Mouse (Mus musculus) forebrain, postnatal 0 days (tissue): ENCODE measurements around the gene Trp53. TPM values are rescaled to one million over a fixed set of nuclear protein-coding genes. Genes with fewer than 3 reads are reported as not detected.

ENCODE experiments used
- ATAC-seq: fragments of 200-750 bp; cut with Nextera tagmentation; 2 replicates; pipeline ENCODE4 v1.8.0; 2017; ENCODE audit warnings: mild to moderate bottlenecking, moderate library complexity
- DNase-seq: peaks from one replicate; pipeline ENCODE4 v3.0.0-alpha.2; 2015
- H3K27ac ChIP-seq: fragments of 300-500 bp; sonication (generic); 2 replicates; pipeline ENCODE4 v1.5.1; 2014; ENCODE audit warnings: low read depth, mild to moderate bottlenecking, antibody characterized with exemption, low read length, moderate library complexity, mixed read lengths
- H3K27me3 ChIP-seq: fragments of 300-500 bp; sonication (generic); 2 replicates; pipeline ENCODE4 v1.6.1; 2014; ENCODE audit warnings: mild to moderate bottlenecking, low read length, mixed read lengths; ENCODE audit not compliant: insufficient read depth
- H3K36me3 ChIP-seq: fragments of 300-500 bp; sonication (generic); 2 replicates; pipeline ENCODE4 v1.6.1; 2014; ENCODE audit warnings: mild to moderate bottlenecking, moderate library complexity; ENCODE audit not compliant: insufficient read depth
- H3K4me1 ChIP-seq: fragments of 300-500 bp; sonication (generic); 2 replicates; pipeline ENCODE4 v1.6.1; 2014; ENCODE audit warnings: antibody characterized with exemption; ENCODE audit not compliant: insufficient read depth
- H3K4me2 ChIP-seq: fragments of 300-500 bp; sonication (generic); 2 replicates; pipeline ENCODE4 v1.6.1; 2014; ENCODE audit warnings: low read depth, mild to moderate bottlenecking, moderate library complexity
- H3K4me3 ChIP-seq: fragments of 300-500 bp; sonication (generic); 2 replicates; pipeline ENCODE4 v1.5.1; 2014; ENCODE audit warnings: low read depth, low read length, mixed read lengths
- H3K9ac ChIP-seq: fragments of 300-500 bp; sonication (generic); 2 replicates; pipeline ENCODE4 v1.6.1; 2014; ENCODE audit warnings: mild to moderate bottlenecking
- H3K9me3 ChIP-seq: fragments of 300-500 bp; sonication (generic); 2 replicates; pipeline ENCODE4 v1.6.1; 2016; ENCODE audit warnings: low read length
- CTCF ChIP-seq: sonication (generic); IDR thresholded peaks from 2 replicates; pipeline ENCODE4 v1.5.1; 2016; ENCODE audit warnings: antibody characterized with exemption, control low read depth, low read depth
- WGBS: fragments of 180-500 bp; shearing (Covaris S2); extraction: QIAGEN DNeasy Blood & Tissue Kit; methylation state at CpG from one replicate; pipeline ENCODE4 v1.1.7; 2014; 5-methylcytosine and 5-hydroxymethylcytosine counted together
- polyA plus RNA-seq: library from polyadenylated mRNA; unstranded; fragments of >200 nt; fragmentation: Nextera tagmentation; extraction: Ambion mirVana; gene quantifications from 2 replicates; pipeline ENCODE4 v1.2.1, GENCODE M21; 2015
- total RNA-seq: library from RNA; depleted of rRNA; stranded (reverse); fragments of >200 nt; gene quantifications from 2 replicates; pipeline ENCODE4 v1.2.3, GENCODE M21; 2014

Gene Trp53
- total and polyA plus RNA-seq, 2 experiments from 2014 or later, result 43.1 to 52.4 TPM

GRCm38 (mm10) chr11:69584937-69585336, 4.8 kb downstream of the Trp53 start:
- 89% methylated on average over 13 of the region's 13 CpGs for WGBS
- DNase-seq (no peak), ATAC-seq (no peak)
- H3K9me3 ChIP-seq, result no peaks in the 10 kb centered on the region
- TF ChIP-seq CTCF, result no peak
- H3K36me3 ChIP-seq, result peaks cover 30% of the 10 kb centered on the region
- no peaks in the 10 kb centered on the region for H3K4me1 ChIP-seq
- H3K27me3 ChIP-seq, result no peaks in the 10 kb centered on the region
- H3K4me3 ChIP-seq, result no peak overlapping the region
- no peak overlapping the region for H3K27ac ChIP-seq
- H3K9ac ChIP-seq, result no peak overlapping the region
- H3K4me2 ChIP-seq, result no peak overlapping the region

GRCm38 (mm10) chr11:69585718-69586325, 5.7 kb downstream of the Trp53 start:
- TF ChIP-seq CTCF, result no peak

GRCm38 (mm10) chr11:69589207-69589834, 9.2 kb downstream of the Trp53 start:
- peaks cover 46% of the 10 kb centered on the region for H3K36me3 ChIP-seq
- H3K4me1 ChIP-seq, result no peaks in the 10 kb centered on the region
- no peak for TF ChIP-seq CTCF
- no peak overlapping the region for H3K9ac ChIP-seq
- no peak overlapping the region for H3K27ac ChIP-seq
- DNase-seq (no peak), ATAC-seq (no peak)
- H3K27me3 ChIP-seq, result no peaks in the 10 kb centered on the region
- no peak overlapping the region for H3K4me2 ChIP-seq
- no peaks in the 10 kb centered on the region for H3K9me3 ChIP-seq
- H3K4me3 ChIP-seq, result no peak overlapping the region
- 94% methylated on average over 22 of the region's 22 CpGs for WGBS

More at GRCm38 (mm10) chr11:69585718-69586325, 5.7 kb downstream of the Trp53 start:
- no peak overlapping the region for H3K9ac ChIP-seq
- no peak overlapping the region for H3K27ac ChIP-seq
- no peaks in the 10 kb centered on the region for H3K4me1 ChIP-seq
- no peak overlapping the region for H3K4me3 ChIP-seq
- no peaks in the 10 kb centered on the region for H3K27me3 ChIP-seq
- H3K36me3 ChIP-seq, result peaks cover 38% of the 10 kb centered on the region
- ATAC-seq, result no peak
- no peak overlapping the region for H3K4me2 ChIP-seq
- WGBS, result 80% methylated on average over 7 of the region's 7 CpGs
- H3K9me3 ChIP-seq, result no peaks in the 10 kb centered on the region
- no peak for DNase-seq

GRCm38 (mm10) chr11:69590622-69591021, 10.5 kb downstream of the Trp53 start:
- 96% methylated on average over 8 of the region's 8 CpGs for WGBS
- no peak overlapping the region for H3K27ac ChIP-seq
- H3K36me3 ChIP-seq, result peaks cover 51% of the 10 kb centered on the region
- no peak overlapping the region for H3K4me2 ChIP-seq
- ATAC-seq (no peak), DNase-seq (no peak)
- H3K9ac ChIP-seq, result no peak overlapping the region
- no peaks in the 10 kb centered on the region for H3K27me3 ChIP-seq
- no peak overlapping the region for H3K4me3 ChIP-seq
- no peak for TF ChIP-seq CTCF
- no peaks in the 10 kb centered on the region for H3K9me3 ChIP-seq
- H3K4me1 ChIP-seq, result no peaks in the 10 kb centered on the region

DNA sequence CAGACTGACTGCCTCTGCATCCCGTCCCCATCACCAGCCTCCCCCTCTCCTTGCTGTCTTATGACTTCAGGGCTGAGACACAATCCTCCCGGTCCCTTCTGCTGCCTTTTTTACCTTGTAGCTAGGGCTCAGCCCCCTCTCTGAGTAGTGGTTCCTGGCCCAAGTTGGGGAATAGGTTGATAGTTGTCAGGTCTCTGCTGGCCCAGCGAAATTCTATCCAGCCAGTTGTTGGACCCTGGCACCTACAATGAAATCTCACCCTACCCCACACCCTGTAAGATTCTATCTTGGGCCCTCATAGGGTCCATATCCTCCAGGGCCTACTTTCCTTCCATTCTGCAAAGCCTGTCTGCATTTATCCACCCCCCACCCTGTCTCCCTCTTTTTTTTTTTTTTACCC, 11.3 kb downstream of the Trp53 start:
- DNase-seq (no peak), ATAC-seq (no peak)
- no peak overlapping the region for H3K4me3 ChIP-seq
- 92% methylated on average over 3 of the region's 3 CpGs for WGBS
- no peak for TF ChIP-seq CTCF
- H3K27me3 ChIP-seq, result no peaks in the 10 kb centered on the region
- H3K9me3 ChIP-seq, result no peaks in the 10 kb centered on the region
- no peak overlapping the region for H3K4me2 ChIP-seq
- H3K4me1 ChIP-seq, result no peaks in the 10 kb centered on the region
- H3K36me3 ChIP-seq, result peaks cover 52% of the 10 kb centered on the region
- H3K9ac ChIP-seq, result no peak overlapping the region
- H3K27ac ChIP-seq, result peak overlapping the region; percentile 62; the same call in 1 of the 2 replicates

GRCm38 (mm10) chr11:69591899-69592637, 11.9 kb downstream of the Trp53 start:
- Histone ChIP-seq H3K4me1 (no peaks in the 10 kb centered on the region), H3K36me3 (peaks cover 51% of the 10 kb centered on the region), H3K27ac (peak overlapping the region; percentile 62), H3K27me3 (no peaks in the 10 kb centered on the region), H3K4me3 (no peak overlapping the region), H3K9ac (no peak overlapping the region), H3K9me3 (no peaks in the 10 kb centered on the region), H3K4me2 (no peak overlapping the region)
- DNase-seq (peak; percentile 77), ATAC-seq (peak; percentile 95)
- 28% methylated on average over 7 of the region's 7 CpGs for WGBS
- TF ChIP-seq CTCF, result no peak

- DNase-seq (no peak), ATAC-seq (no peak)
- Histone ChIP-seq H3K27ac (peak overlapping the region; percentile 10; the same call in 1 of the 2 replicates), H3K4me3 (no peak overlapping the region), H3K27me3 (no peaks in the 10 kb centered on the region), H3K4me1 (no peaks in the 10 kb centered on the region), H3K4me2 (no peak overlapping the region), H3K9me3 (no peaks in the 10 kb centered on the region), H3K36me3 (peaks cover 44% of the 10 kb centered on the region), H3K9ac (no peak overlapping the region)
- WGBS, result 72% methylated on average over 4 of the region's 4 CpGs
- no peak for TF ChIP-seq CTCF
These were observed 12.6 kb downstream of the Trp53 start for GRCm38 (mm10) chr11:69592799-69593198.
